Comparison of ENCODE assay signal across 7 mouse cellular contexts in the genomic region with DNA sequence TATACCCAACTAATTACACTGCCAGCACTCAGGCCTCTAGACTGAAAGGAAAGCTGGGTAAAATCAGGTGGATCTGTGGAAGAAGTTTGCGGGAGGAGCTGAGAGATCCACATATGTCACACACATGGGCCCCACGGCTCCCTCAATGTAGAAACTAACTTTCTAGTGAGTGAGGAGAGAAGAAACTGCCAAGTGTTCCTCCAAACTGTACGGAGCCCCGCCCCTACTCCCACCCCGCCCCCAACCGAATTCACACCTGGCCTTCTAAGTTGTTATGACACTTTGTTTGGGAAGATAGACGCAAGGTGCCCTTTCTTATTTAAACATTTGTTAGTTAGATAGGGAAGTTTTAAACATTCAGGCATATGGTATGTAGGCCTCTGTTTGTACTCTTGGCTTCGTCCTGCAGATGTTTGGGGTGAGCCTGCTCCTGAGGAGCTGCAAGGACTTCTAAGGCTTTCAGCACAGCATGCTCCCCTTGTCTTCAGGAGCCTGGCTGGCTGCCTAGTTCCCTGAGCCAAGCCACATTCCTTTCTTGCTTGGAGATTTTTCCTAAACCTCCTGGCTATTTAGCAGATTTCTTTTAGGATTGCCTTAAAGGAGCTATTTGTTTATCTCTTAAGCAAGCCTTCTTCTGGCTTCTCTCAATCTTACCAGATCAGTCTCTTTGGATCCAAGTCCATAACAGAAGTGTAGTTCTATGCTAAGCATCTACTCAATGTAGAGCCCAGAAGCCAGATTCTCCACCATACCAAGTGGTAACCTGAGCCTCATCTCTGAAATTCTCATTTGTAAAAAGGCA.
DNase-seq lines count a peak whose midpoint lies in the region; ATAC-seq and TF ChIP-seq lines count a peak whose summit lies in the region.

No protein-coding gene starts in this region.

- peak; percentile 12 for DNase-seq in layer of hippocampus, adult 11-12 months (ENCODE audit: low spot score)
- no peak for DNase-seq in layer of hippocampus, adult 9-10 months (ENCODE audit: low spot score)
- DNase-seq in gastrocnemius, postnatal 14 days: peak; percentile 14
- DNase-seq in left cerebral cortex, adult 2 months (ENCODE audit: extremely low spot score in 1 of 2, low spot score in 2 of 2): peak; percentile 9 to 24
- DNase-seq in right cerebral cortex, postnatal 4 days: peak; percentile 15
- no peak for DNase-seq in thymus, adult 2 months

- no peaks in the 10 kb centered on the region for H3K4me1 ChIP-seq in forebrain, embryonic 13.5 days
- H3K4me1 ChIP-seq in thymus, adult 2 months (replicated peaks; ENCODE audit: control insufficient read depth, insufficient read depth, low read length): no peaks in the 10 kb centered on the region

- intact Hi-C loops in gastrocnemius, postnatal 14 days (cut with DNase I; ENCODE audit: low total_unique reads): no loop called here
- intact Hi-C loops in left cerebral cortex, adult 2 months (cut with DNase I): no loop called here

- no peak for TF ChIP-seq POLR2A in thymus, adult 2 months (IDR thresholded peaks at IDR 0.05; ENCODE audit: control insufficient read depth, extremely low read depth, insufficient read depth, low read length, poor library complexity)

- no peaks in the 10 kb centered on the region for H3K9me3 ChIP-seq in forebrain, embryonic 13.5 days (replicated peaks)

- no peaks in the 10 kb centered on the region for H3K27me3 ChIP-seq in forebrain, embryonic 13.5 days
- no peaks in the 10 kb centered on the region for H3K27me3 ChIP-seq in thymus, adult 2 months (ENCODE audit: control insufficient read depth, insufficient read depth, low read length)

- H3K36me3 ChIP-seq in forebrain, embryonic 13.5 days (ENCODE audit: poor library complexity, severe bottlenecking): no peaks in the 10 kb centered on the region
- no peaks in the 10 kb centered on the region for H3K36me3 ChIP-seq in thymus, adult 2 months (ENCODE audit: control insufficient read depth, insufficient read depth, low read length)

- 54% methylated on average over 8 of the region's 8 CpGs for WGBS in forebrain, embryonic 13.5 days
- 78% methylated on average over 8 of the region's 8 CpGs for WGBS in thymus, adult 2 months

- no peak for ATAC-seq in forebrain, embryonic 13.5 days

- H3K27ac ChIP-seq in left cerebral cortex, adult 2 months: no peak overlapping the region
- H3K27ac ChIP-seq in forebrain, embryonic 13.5 days: no peak overlapping the region
- H3K27ac ChIP-seq in thymus, adult 2 months (ENCODE audit: control insufficient read depth, insufficient read depth, low read length): no peak overlapping the region

- no peak overlapping the region for H3K4me2 ChIP-seq in forebrain, embryonic 13.5 days

- H3K4me3 ChIP-seq in left cerebral cortex, adult 2 months: no peak overlapping the region
- H3K4me3 ChIP-seq in forebrain, embryonic 13.5 days: no peak overlapping the region
- H3K4me3 ChIP-seq in thymus, adult 2 months (ENCODE audit: control insufficient read depth, insufficient read depth, low read length): no peak overlapping the region

- TF ChIP-seq CTCF in left cerebral cortex, adult 2 months (IDR thresholded peaks at IDR 0.05): no peak
- TF ChIP-seq CTCF in thymus, adult 2 months (IDR thresholded peaks at IDR 0.05; ENCODE audit: borderline replicate concordance, control insufficient read depth, extremely low read depth, insufficient read depth, low read length, poor library complexity): no peak

- H3K9ac ChIP-seq in forebrain, embryonic 13.5 days: no peak overlapping the region

Comparison
In these comparisons a context has a peak if more than half of its experiments do, and no peak if none do; other contexts are left out.
1. DNase-seq: peak in layer of hippocampus, adult 11-12 months (single experiment), gastrocnemius, postnatal 14 days (single experiment), left cerebral cortex, adult 2 months (2 of 2) and right cerebral cortex, postnatal 4 days (single experiment); none in layer of hippocampus, adult 9-10 months (single experiment) and thymus, adult 2 months (single experiment).